Mouse (Mus musculus): ENCODE data around the gene Rasa2. TPM values are rescaled to one million over a fixed set of nuclear protein-coding genes. Genes with fewer than 3 reads are reported as not detected.
A peak's percentile ranks its signal among the peaks of the same experiment; 100 is the strongest.

The Rasa2 gene
- polyA plus RNA-seq, 1 experiment from 2014 or later, result 17.1 TPM

GRCm38 (mm10) chr9:96610813-96611212 lies 20.6 kb downstream of the Rasa2 start:
- peaks cover 15% of the 10 kb centered on the region for H3K36me3 ChIP-seq
- no peaks in the 10 kb centered on the region for H3K27me3 ChIP-seq (replicated peaks)
- no peaks in the 10 kb centered on the region for H3K9me3 ChIP-seq
- H3K9ac ChIP-seq, result no peak overlapping the region
- H3K4me1 ChIP-seq (replicated peaks), result peaks cover 9% of the 10 kb centered on the region; the same call in 1 of the 2 replicates
- H3K27ac ChIP-seq, result no peak overlapping the region
- ATAC-seq, result no peak
- H3K4me2 ChIP-seq (replicated peaks), result no peak overlapping the region
- 85% methylated on average over 2 of the region's 2 CpGs for WGBS
- H3K4me3 ChIP-seq (replicated peaks), result no peak overlapping the region

DNA sequence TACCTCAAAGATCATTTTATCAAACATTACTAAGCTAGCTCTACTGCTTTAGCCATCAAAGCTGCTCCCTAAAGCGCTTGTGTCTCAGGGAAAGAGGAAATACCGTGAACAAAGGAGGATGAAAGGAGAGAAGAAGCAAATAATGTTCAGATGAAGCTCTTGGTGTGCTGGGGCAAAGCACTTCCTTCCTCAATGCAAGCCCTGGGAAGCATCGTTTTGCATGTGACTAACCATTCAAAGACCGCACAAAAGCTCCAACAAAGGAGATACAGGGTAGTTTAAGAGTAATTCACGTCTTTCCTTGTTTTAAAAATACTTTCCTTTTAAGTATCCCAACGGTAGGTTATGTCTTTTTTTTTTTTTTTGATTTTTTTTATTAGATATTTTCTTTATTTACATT lies 28.0 kb downstream of the Rasa2 start:
- Histone ChIP-seq H3K27ac (no peak overlapping the region), H3K27me3 (replicated peaks) (no peaks in the 10 kb centered on the region), H3K36me3 (peaks cover 19% of the 10 kb centered on the region), H3K4me2 (replicated peaks) (no peak overlapping the region), H3K4me1 (replicated peaks) (no peaks in the 10 kb centered on the region), H3K4me3 (replicated peaks) (no peak overlapping the region), H3K9me3 (no peaks in the 10 kb centered on the region), H3K9ac (no peak overlapping the region)
- 67% methylated on average over 6 of the region's 6 CpGs for WGBS
- no peak for ATAC-seq

DNA sequence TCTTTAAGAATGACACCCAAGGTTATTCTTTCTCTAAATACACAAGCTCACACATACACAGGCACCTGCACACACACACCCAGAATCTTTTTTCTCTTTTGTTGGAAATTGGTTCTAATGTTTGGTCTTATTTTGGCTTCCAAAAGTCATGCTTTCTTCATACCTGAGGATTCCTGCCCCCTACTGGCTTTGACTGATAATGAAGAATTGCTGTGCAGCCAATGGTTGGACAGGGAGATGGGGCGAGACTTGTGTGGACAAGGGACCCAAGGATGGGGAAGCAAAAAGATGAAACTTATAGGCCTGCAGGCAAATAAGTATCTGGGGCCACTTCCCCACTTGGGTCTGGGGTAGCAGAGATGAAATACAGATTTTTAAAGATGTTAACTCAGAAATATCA lies 33.5 kb downstream of the Rasa2 start:
- Histone ChIP-seq H3K4me1 (replicated peaks) (no peaks in the 10 kb centered on the region), H3K9ac (no peak overlapping the region), H3K9me3 (no peaks in the 10 kb centered on the region), H3K4me3 (replicated peaks) (no peak overlapping the region), H3K27ac (no peak overlapping the region), H3K4me2 (replicated peaks) (no peak overlapping the region), H3K36me3 (0 out of 2 replicates have a peak, but pooled peaks cover 4% of the 10 kb centered on the region), H3K27me3 (replicated peaks) (no peaks in the 10 kb centered on the region)
- WGBS, result 93% methylated on average over 1 of the region's 1 CpGs
- no peak for ATAC-seq

- peak; percentile 97 for ATAC-seq
- H3K27ac ChIP-seq, result 0 out of 2 replicates have a peak overlapping the region, but pooled peaks have one; percentile 27
Observed at GRCm38 (mm10) chr9:96592670-96593600, 38.5 kb downstream of the Rasa2 start.

GRCm38 (mm10) chr9:96589346-96589745 lies 42.1 kb downstream of the Rasa2 start:
- WGBS, result 89% methylated on average over 5 of the region's 5 CpGs
- no peak for ATAC-seq
- Histone ChIP-seq H3K4me2 (replicated peaks) (no peak overlapping the region), H3K9ac (no peak overlapping the region), H3K27ac (no peak overlapping the region), H3K9me3 (no peaks in the 10 kb centered on the region), H3K4me3 (replicated peaks) (no peak overlapping the region), H3K4me1 (replicated peaks) (no peaks in the 10 kb centered on the region), H3K36me3 (peaks cover 2% of the 10 kb centered on the region; the same call in 1 of the 2 replicates), H3K27me3 (replicated peaks) (no peaks in the 10 kb centered on the region)

More at GRCm38 (mm10) chr9:96592670-96593600, 38.5 kb downstream of the Rasa2 start:
- H3K4me1 ChIP-seq (replicated peaks), result no peaks in the 10 kb centered on the region
- 74% methylated on average over 11 of the region's 11 CpGs for WGBS
- H3K9ac ChIP-seq, result no peak overlapping the region
- H3K27me3 ChIP-seq (replicated peaks), result no peaks in the 10 kb centered on the region
- H3K4me3 ChIP-seq (replicated peaks), result no peak overlapping the region
- H3K9me3 ChIP-seq, result no peaks in the 10 kb centered on the region
- H3K36me3 ChIP-seq, result peaks cover 2% of the 10 kb centered on the region; the same call in 1 of the 2 replicates
- H3K4me2 ChIP-seq (replicated peaks), result no peak overlapping the region

GRCm38 (mm10) chr9:96583496-96583895 lies 47.9 kb downstream of the Rasa2 start:
- H3K9me3 ChIP-seq, result no peaks in the 10 kb centered on the region
- no peak overlapping the region for H3K9ac ChIP-seq
- no peaks in the 10 kb centered on the region for H3K4me1 ChIP-seq (replicated peaks)
- no peak for ATAC-seq
- H3K27me3 ChIP-seq (replicated peaks), result no peaks in the 10 kb centered on the region
- no peak overlapping the region for H3K27ac ChIP-seq
- no peak overlapping the region for H3K4me3 ChIP-seq (replicated peaks)
- no peaks in the 10 kb centered on the region for H3K36me3 ChIP-seq
- no peak overlapping the region for H3K4me2 ChIP-seq (replicated peaks)
- WGBS, result 94% methylated on average over 2 of the region's 2 CpGs

GRCm38 (mm10) chr9:96583076-96583475 lies 48.3 kb downstream of the Rasa2 start:
- Histone ChIP-seq H3K36me3 (no peaks in the 10 kb centered on the region), H3K27me3 (replicated peaks) (no peaks in the 10 kb centered on the region), H3K9ac (no peak overlapping the region), H3K9me3 (no peaks in the 10 kb centered on the region), H3K4me1 (replicated peaks) (no peaks in the 10 kb centered on the region), H3K4me2 (replicated peaks) (no peak overlapping the region), H3K27ac (no peak overlapping the region), H3K4me3 (replicated peaks) (no peak overlapping the region)
- 80% methylated on average over 2 of the region's 2 CpGs for WGBS
- no peak for ATAC-seq

- Histone ChIP-seq H3K9me3 (no peaks in the 10 kb centered on the region), H3K27me3 (replicated peaks) (no peaks in the 10 kb centered on the region), H3K9ac (no peak overlapping the region), H3K4me2 (replicated peaks) (no peak overlapping the region), H3K4me3 (replicated peaks) (no peak overlapping the region), H3K27ac (no peak overlapping the region), H3K36me3 (no peaks in the 10 kb centered on the region), H3K4me1 (replicated peaks) (no peaks in the 10 kb centered on the region)
- WGBS, result 76% methylated on average over 4 of the region's 4 CpGs
- no peak for ATAC-seq
Observed at GRCm38 (mm10) chr9:96578190-96578589, 53.2 kb downstream of the Rasa2 start.

GRCm38 (mm10) chr9:96577674-96578073 lies 53.7 kb downstream of the Rasa2 start:
- 87% methylated on average over 6 of the region's 6 CpGs for WGBS
- no peak for ATAC-seq
- no peak overlapping the region for H3K27ac ChIP-seq

GRCm38 (mm10) chr9:96573252-96573651 lies 58.2 kb downstream of the Rasa2 start:
- no peaks in the 10 kb centered on the region for H3K27me3 ChIP-seq (replicated peaks)
- no peak overlapping the region for H3K4me3 ChIP-seq (replicated peaks)
- no peaks in the 10 kb centered on the region for H3K9me3 ChIP-seq
- no peak overlapping the region for H3K27ac ChIP-seq
- no peaks in the 10 kb centered on the region for H3K36me3 ChIP-seq
- WGBS, result 9% methylated on average over 1 of the region's 1 CpGs
- H3K9ac ChIP-seq, result no peak overlapping the region
- no peak for ATAC-seq
- no peaks in the 10 kb centered on the region for H3K4me1 ChIP-seq (replicated peaks)
- H3K4me2 ChIP-seq (replicated peaks), result no peak overlapping the region

More at GRCm38 (mm10) chr9:96577674-96578073, 53.7 kb downstream of the Rasa2 start:
- no peak overlapping the region for H3K9ac ChIP-seq
- H3K4me1 ChIP-seq (replicated peaks), result no peaks in the 10 kb centered on the region
- no peaks in the 10 kb centered on the region for H3K27me3 ChIP-seq (replicated peaks)
- H3K4me3 ChIP-seq (replicated peaks), result no peak overlapping the region
- H3K4me2 ChIP-seq (replicated peaks), result no peak overlapping the region
- H3K36me3 ChIP-seq, result no peaks in the 10 kb centered on the region
- H3K9me3 ChIP-seq, result no peaks in the 10 kb centered on the region

DNA sequence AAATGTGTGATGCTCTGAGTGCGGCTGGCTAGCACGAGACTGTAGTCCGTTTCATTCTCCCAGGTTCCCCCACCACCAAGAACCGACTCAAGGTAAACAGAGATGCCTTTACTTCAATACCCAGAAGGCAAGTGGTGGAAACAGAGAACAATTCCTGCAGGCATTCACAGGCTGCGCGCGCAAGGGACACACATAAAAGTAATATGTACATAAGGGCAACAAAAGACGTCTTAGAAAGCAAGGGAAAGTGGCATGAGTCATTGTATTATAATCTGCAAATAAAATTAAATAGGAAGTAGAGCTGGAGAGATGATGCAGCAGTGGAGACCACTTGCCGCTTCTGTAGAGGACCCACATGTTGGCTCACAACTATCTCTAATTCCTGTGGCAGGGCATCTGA lies 58.7 kb downstream of the Rasa2 start:
- Histone ChIP-seq H3K9me3 (no peaks in the 10 kb centered on the region), H3K27ac (no peak overlapping the region), H3K4me1 (replicated peaks) (no peaks in the 10 kb centered on the region), H3K4me2 (replicated peaks) (no peak overlapping the region), H3K9ac (no peak overlapping the region), H3K4me3 (replicated peaks) (no peak overlapping the region), H3K36me3 (no peaks in the 10 kb centered on the region), H3K27me3 (replicated peaks) (no peaks in the 10 kb centered on the region)
- no peak for ATAC-seq
- 83% methylated on average over 9 of the region's 9 CpGs for WGBS

- no peak for ATAC-seq
- no peak overlapping the region for H3K9ac ChIP-seq
- no peak overlapping the region for H3K4me2 ChIP-seq (replicated peaks)
- no peaks in the 10 kb centered on the region for H3K4me1 ChIP-seq (replicated peaks)
- WGBS, result 81% methylated on average over 8 of the region's 8 CpGs
- no peak overlapping the region for H3K4me3 ChIP-seq (replicated peaks)
- H3K27me3 ChIP-seq (replicated peaks), result no peaks in the 10 kb centered on the region
- no peak overlapping the region for H3K27ac ChIP-seq
- no peaks in the 10 kb centered on the region for H3K9me3 ChIP-seq
- H3K36me3 ChIP-seq, result 0 out of 2 replicates have a peak, but pooled peaks cover 4% of the 10 kb centered on the region
Observed at GRCm38 (mm10) chr9:96566470-96566996, 64.9 kb downstream of the Rasa2 start.

Measured in intestine, embryonic 15.5 days (tissue).